Mouse (Mus musculus): ENCODE measurements around the gene Agbl4.

DNA sequence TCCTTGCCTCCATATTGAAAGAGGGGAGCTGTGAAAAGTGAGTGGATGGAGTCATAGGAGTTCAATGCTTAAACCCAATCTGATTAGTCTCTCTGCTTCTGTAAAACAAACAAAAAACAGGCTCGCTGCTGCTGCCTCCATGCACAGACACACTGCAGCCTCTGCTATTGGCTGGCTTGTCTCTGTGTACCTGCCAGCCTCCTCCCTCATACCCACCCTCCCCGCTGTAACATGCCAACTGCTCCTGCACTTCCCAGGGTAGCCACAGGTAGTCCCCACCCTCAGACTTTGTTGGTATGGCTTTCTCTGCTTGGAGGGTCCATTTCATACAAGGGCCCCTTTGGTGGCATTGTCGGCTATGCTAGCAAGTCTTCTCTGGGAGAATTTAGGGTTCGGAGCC, 1080.0 kb downstream of the Agbl4 start:
- TF ChIP-seq EP300 (IDR thresholded peaks at IDR 0.05; ENCODE audit: low read length) = no peak
- TF ChIP-seq CTCF (conservative IDR thresholded peaks at IDR 0.05 in 1 of 2, IDR thresholded peaks at IDR 0.05 in 1 of 2; ENCODE audit: low read depth in 2 of 2, low read length in 2 of 2) = no peak
- TF ChIP-seq MAFK (IDR thresholded peaks at IDR 0.05; ENCODE audit: insufficient replicate concordance, low read length) = no peak
- TF ChIP-seq ETS1 (conservative IDR thresholded peaks at IDR 0.05; ENCODE audit: low read depth, low read length) = no peak
